Mouse (Mus musculus): ENCODE measurements at regions not wholly inside any gene's neighbourhood (a gene's known extent, or its start where the extent isn't known, plus 50 kb on each side); places are given as distances from the start of the nearest gene placed in this dataset.

GRCm38 (mm10) chr11:24348741-24349140 is 270.9 kb downstream of the Bcl11a start:
- TF ChIP-seq CTCF (IDR thresholded peaks at IDR 0.05; ENCODE audit: borderline replicate concordance, insufficient read depth, low read length), result no peak
- TF ChIP-seq POLR2A (IDR thresholded peaks at IDR 0.05; ENCODE audit: low read depth, low read length), result no peak

Measured in embryonic fibroblast, embryonic 13.5 days (primary cell).